Mouse (Mus musculus) liver, postnatal 0 days (tissue): ENCODE results near the gene Klhl11. TPM values are rescaled to one million over a fixed set of nuclear protein-coding genes. Genes with fewer than 3 reads are reported as not detected.

Experiments used
- ATAC-seq: fragments of 200-750 bp; cut with Nextera tagmentation; 2 replicates; pipeline ENCODE4 v1.8.0; 2017; ENCODE audit warnings: mild to moderate bottlenecking, moderate library complexity
- DNase-seq: peaks from one replicate; pipeline ENCODE4 v3.0.0-alpha.2; 2016
- H3K27ac ChIP-seq: fragments of 300-500 bp; sonication (generic); 2 replicates; pipeline ENCODE4 v1.5.1; 2014; ENCODE audit warnings: antibody characterized with exemption, moderate library complexity, mild to moderate bottlenecking, low read depth
- H3K27me3 ChIP-seq: fragments of 300-500 bp; sonication (generic); 2 replicates; pipeline ENCODE4 v1.6.1; 2014; ENCODE audit warnings: low read length, control low read depth, mixed read lengths; ENCODE audit not compliant: insufficient read depth
- H3K36me3 ChIP-seq: fragments of 300-500 bp; sonication (generic); replicated peaks from 2 replicates; pipeline ENCODE4 v1.6.1; 2014; ENCODE audit warnings: mild to moderate bottlenecking, control low read depth, low read length, moderate library complexity, mixed read lengths; ENCODE audit not compliant: insufficient read depth
- H3K4me1 ChIP-seq: fragments of 300-500 bp; sonication (generic); 2 replicates; pipeline ENCODE4 v1.6.1; 2014; ENCODE audit warnings: antibody characterized with exemption, mild to moderate bottlenecking, control low read depth; ENCODE audit not compliant: insufficient read depth
- H3K4me2 ChIP-seq: fragments of 300-500 bp; sonication (generic); 2 replicates; pipeline ENCODE4 v1.6.1; 2014; ENCODE audit warnings: low read depth, mild to moderate bottlenecking, low read length, moderate library complexity, mixed read lengths
- H3K4me3 ChIP-seq: fragments of 300-500 bp; sonication (generic); 2 replicates; pipeline ENCODE4 v1.5.1; 2014; ENCODE audit warnings: low read depth, low read length
- H3K9ac ChIP-seq: fragments of 300-500 bp; sonication (generic); replicated peaks from 2 replicates; pipeline ENCODE4 v1.6.1; 2014; ENCODE audit warnings: mild to moderate bottlenecking, moderate library complexity
- H3K9me3 ChIP-seq: fragments of 300-500 bp; sonication (generic); 2 replicates; pipeline ENCODE4 v1.6.1; 2016; ENCODE audit warnings: mild to moderate bottlenecking, control low read depth, low read length, mixed read lengths
- CTCF ChIP-seq: sonication (generic); IDR thresholded peaks from 2 replicates; pipeline ENCODE4 v1.5.1; 2016; ENCODE audit warnings: antibody characterized with exemption, low read depth
- EP300 ChIP-seq: IDR thresholded peaks from 2 replicates; pipeline ENCODE4 v1.6.1; 2016; ENCODE audit warnings: antibody characterized with exemption, low read depth, mild to moderate bottlenecking
- WGBS: fragments of 180-500 bp; shearing (Covaris S2); extraction: QIAGEN DNeasy Blood & Tissue Kit; methylation state at CpG from one replicate; pipeline ENCODE4 v1.1.7; 2014; ENCODE audit not compliant: insufficient replicate concordance; 5-methylcytosine and 5-hydroxymethylcytosine counted together
- polyA plus RNA-seq: library from polyadenylated mRNA; unstranded; fragments of >200 nt; fragmentation: Nextera tagmentation; extraction: Ambion mirVana; gene quantifications from 2 replicates; pipeline ENCODE4 v1.2.1, GENCODE M21; 2015

The Klhl11 gene
- polyA plus RNA-seq, 1 experiment from 2014 or later, result 0.88 TPM

- TF ChIP-seq EP300 (no peak), CTCF (no peak)
- no peak for DNase-seq
- no peaks in the 10 kb centered on the region for H3K27me3 ChIP-seq
- H3K36me3 ChIP-seq, result no peaks in the 10 kb centered on the region
- no peak overlapping the region for H3K9ac ChIP-seq
- no peak overlapping the region for H3K27ac ChIP-seq
- H3K4me3 ChIP-seq, result no peak overlapping the region
- no peak for ATAC-seq
- H3K4me2 ChIP-seq, result no peak overlapping the region
- no peaks in the 10 kb centered on the region for H3K9me3 ChIP-seq
- 76% methylated on average over 1 of the region's 1 CpGs for WGBS
- H3K4me1 ChIP-seq, result peaks cover 12% of the 10 kb centered on the region
Measured at GRCm38 (mm10) chr11:100437901-100438300, 34.6 kb downstream of the Klhl11 start.

- Histone ChIP-seq H3K9ac (no peak overlapping the region), H3K4me2 (no peak overlapping the region), H3K27ac (no peak overlapping the region), H3K27me3 (no peaks in the 10 kb centered on the region), H3K36me3 (no peaks in the 10 kb centered on the region), H3K4me1 (peaks cover 9% of the 10 kb centered on the region), H3K9me3 (no peaks in the 10 kb centered on the region), H3K4me3 (no peak overlapping the region)
- TF ChIP-seq CTCF, result no peak
- no peak for TF ChIP-seq EP300
- DNase-seq (no peak), ATAC-seq (no peak)
- 83% methylated on average over 9 of the region's 9 CpGs for WGBS
Measured at GRCm38 (mm10) chr11:100435678-100436246, 36.8 kb downstream of the Klhl11 start.

DNA sequence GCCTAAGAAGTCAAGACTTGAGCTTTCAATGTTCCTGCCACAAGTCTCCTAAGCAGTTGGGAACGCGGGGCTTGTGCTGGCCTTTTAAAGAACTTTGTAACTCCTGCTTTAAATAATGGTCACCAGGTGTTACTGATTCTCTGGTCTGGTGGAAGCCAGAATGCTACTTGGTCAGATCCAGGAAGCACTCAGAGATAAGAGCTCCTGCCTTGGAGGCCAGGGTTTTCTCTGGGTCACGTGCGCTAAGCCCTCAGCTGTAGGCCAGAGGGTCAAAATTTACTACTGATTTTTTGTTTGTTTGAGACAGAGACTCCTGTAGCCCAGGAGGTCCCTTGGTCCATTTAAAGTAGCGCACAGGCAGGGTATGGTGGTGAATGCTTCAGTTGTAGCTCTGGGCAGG lies 40.5 kb downstream of the Klhl11 start:
- ATAC-seq, result no peak

GRCm38 (mm10) chr11:100430052-100430451 lies 42.5 kb downstream of the Klhl11 start:
- H3K4me1 ChIP-seq, result no peaks in the 10 kb centered on the region
- H3K4me2 ChIP-seq, result no peak overlapping the region
- WGBS, result 81% methylated on average over 7 of the region's 7 CpGs

More for the DNA sequence above, 40.5 kb downstream of the Klhl11 start:
- no peak overlapping the region for H3K27ac ChIP-seq
- H3K27me3 ChIP-seq, result no peaks in the 10 kb centered on the region
- DNase-seq, result no peak
- WGBS, result 78% methylated on average over 5 of the region's 5 CpGs
- no peak overlapping the region for H3K4me2 ChIP-seq
- H3K36me3 ChIP-seq, result no peaks in the 10 kb centered on the region
- no peak overlapping the region for H3K9ac ChIP-seq
- no peak overlapping the region for H3K4me3 ChIP-seq
- no peaks in the 10 kb centered on the region for H3K9me3 ChIP-seq
- TF ChIP-seq CTCF (no peak), EP300 (no peak)
- no peaks in the 10 kb centered on the region for H3K4me1 ChIP-seq

GRCm38 (mm10) chr11:100428612-100429199 lies 43.8 kb downstream of the Klhl11 start:
- no peaks in the 10 kb centered on the region for H3K36me3 ChIP-seq
- TF ChIP-seq CTCF (no peak), EP300 (no peak)
- ATAC-seq (no peak), DNase-seq (no peak)
- H3K27me3 ChIP-seq, result no peaks in the 10 kb centered on the region
- no peaks in the 10 kb centered on the region for H3K4me1 ChIP-seq
- H3K4me3 ChIP-seq, result no peak overlapping the region
- H3K4me2 ChIP-seq, result no peak overlapping the region
- H3K9me3 ChIP-seq, result no peaks in the 10 kb centered on the region
- H3K9ac ChIP-seq, result no peak overlapping the region
- no peak overlapping the region for H3K27ac ChIP-seq
- WGBS, result 75% methylated on average over 9 of the region's 9 CpGs

More at GRCm38 (mm10) chr11:100430052-100430451, 42.5 kb downstream of the Klhl11 start:
- TF ChIP-seq EP300, result no peak
- TF ChIP-seq CTCF, result no peak
- no peak for ATAC-seq
- H3K9me3 ChIP-seq, result no peaks in the 10 kb centered on the region
- H3K27ac ChIP-seq, result no peak overlapping the region
- no peak for DNase-seq
- H3K9ac ChIP-seq, result no peak overlapping the region
- no peaks in the 10 kb centered on the region for H3K27me3 ChIP-seq
- no peaks in the 10 kb centered on the region for H3K36me3 ChIP-seq
- H3K4me3 ChIP-seq, result no peak overlapping the region

DNA sequence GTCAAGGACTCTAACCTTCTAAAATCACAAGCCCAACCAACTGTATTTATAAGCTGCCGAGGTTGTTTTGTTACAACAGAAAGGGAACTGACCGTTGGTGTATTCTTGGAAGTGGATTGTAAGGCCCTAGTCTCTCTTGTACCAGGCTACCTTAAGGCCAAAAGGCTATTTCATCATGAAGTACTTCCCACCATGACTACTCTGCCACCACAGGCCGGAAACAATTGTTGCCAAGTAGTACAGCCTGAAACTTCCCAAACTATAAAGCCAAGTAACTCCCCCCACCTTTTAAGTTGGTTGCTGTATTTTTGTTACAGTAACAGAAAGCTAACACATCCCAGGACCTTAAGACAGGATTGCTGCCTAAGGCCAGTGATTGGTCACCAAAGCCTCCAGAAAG lies 45.7 kb downstream of the Klhl11 start:
- H3K9ac ChIP-seq, result no peak overlapping the region
- no peak for ATAC-seq

More for the DNA sequence above, 45.7 kb downstream of the Klhl11 start:
- Histone ChIP-seq H3K4me3 (no peak overlapping the region), H3K4me2 (no peak overlapping the region), H3K27ac (no peak overlapping the region), H3K4me1 (no peaks in the 10 kb centered on the region), H3K27me3 (no peaks in the 10 kb centered on the region), H3K36me3 (no peaks in the 10 kb centered on the region), H3K9me3 (no peaks in the 10 kb centered on the region)
- WGBS, result 58% methylated on average over 3 of the region's 3 CpGs
- TF ChIP-seq EP300 (no peak), CTCF (no peak)
- no peak for DNase-seq
